Mouse (Mus musculus): Measurements from ENCODE around the gene Mogat1. TPM values are rescaled to one million over a fixed set of nuclear protein-coding genes. Genes with fewer than 3 reads are reported as not detected.
"Not testable (repeated sequence)": the region's sequence is repeated elsewhere in the genome, so short reads cannot be mapped to it uniquely, and the experiment has no call there.

The Mogat1 gene
- polyA plus RNA-seq, 1 experiment from 2014 or later = 0.37 TPM

DNA sequence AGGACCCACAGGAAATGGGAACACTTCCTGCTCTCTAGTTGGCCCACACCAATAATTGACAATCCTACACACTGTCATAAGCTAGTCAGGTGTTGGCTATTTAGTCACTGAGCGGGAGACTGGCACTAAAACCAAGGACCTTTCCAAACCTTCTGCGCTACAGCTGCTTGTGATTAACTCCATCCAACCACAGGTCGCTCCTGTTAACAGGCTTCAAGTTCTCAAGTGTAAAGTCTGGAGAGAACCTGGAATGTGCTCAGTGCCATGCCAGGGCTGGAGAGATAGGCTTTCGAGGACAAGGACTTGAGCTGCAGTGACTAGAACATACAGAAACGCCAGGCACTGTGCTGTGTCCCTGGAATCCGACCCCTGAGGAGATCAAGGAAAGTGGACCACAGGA lies 28.4 kb downstream of the Mogat1 start:
- Histone ChIP-seq H3K4me3 (replicated peaks) (no peak overlapping the region), H3K27ac (no peak overlapping the region), H3K27me3 (replicated peaks) (no peaks in the 10 kb centered on the region), H3K4me2 (no peak overlapping the region), H3K4me1 (no peaks in the 10 kb centered on the region), H3K36me3 (no peaks in the 10 kb centered on the region), H3K9me3 (no peaks in the 10 kb centered on the region), H3K9ac (no peak overlapping the region)
- WGBS = 79% methylated on average over 6 of the region's 6 CpGs
- ATAC-seq (ENCODE audit: insufficient read depth, low FRiP score, low read depth) = no peak

DNA sequence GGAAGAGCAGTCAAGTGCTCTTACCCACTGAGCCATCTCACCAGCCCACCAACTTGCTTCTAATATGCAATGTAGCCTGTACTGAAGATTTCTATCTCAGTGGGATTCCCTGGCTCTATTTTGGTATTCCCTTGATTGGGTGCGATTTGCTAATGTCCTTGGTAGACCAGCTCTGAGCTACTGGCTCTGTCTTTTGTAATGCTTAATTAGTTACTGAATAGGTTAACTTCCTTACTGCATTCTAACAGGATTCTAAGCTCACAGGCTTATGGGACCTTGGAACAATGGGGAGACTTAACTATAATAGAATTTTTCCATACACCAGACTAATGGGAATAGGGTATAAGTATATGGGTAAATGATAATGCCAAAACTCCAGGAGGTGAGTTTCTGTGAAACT lies 32.8 kb downstream of the Mogat1 start:
- ATAC-seq (ENCODE audit: insufficient read depth, low FRiP score, low read depth); H3K36me3 ChIP-seq: not testable (repeated sequence)
- 90% methylated on average over 1 of the region's 1 CpGs for WGBS

DNA sequence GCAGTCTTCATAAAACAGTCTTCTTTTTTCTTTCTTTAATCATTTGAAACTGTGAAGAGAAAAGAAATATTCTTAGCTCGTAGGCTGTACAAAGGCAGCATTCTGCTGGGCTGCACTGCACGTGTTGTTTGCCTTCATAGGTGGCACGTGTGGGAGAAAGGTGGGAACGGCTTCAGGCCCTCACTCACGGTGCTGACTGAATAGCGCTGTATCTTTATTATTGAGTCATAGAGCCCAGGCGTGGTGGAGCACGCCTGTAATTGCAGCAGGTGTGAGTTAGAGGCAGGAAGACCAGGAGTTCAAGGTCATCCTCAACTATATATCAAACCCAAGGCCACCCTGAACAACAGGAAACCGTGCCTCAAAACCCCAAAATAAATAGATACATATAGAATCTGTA lies 35.5 kb downstream of the Mogat1 start:
- Histone ChIP-seq H3K4me3 (replicated peaks) (no peak overlapping the region), H3K4me2 (no peak overlapping the region), H3K9ac (no peak overlapping the region), H3K4me1 (no peaks in the 10 kb centered on the region), H3K9me3 (no peaks in the 10 kb centered on the region), H3K36me3 (no peaks in the 10 kb centered on the region), H3K27me3 (replicated peaks) (no peaks in the 10 kb centered on the region), H3K27ac (no peak overlapping the region)
- ATAC-seq (ENCODE audit: insufficient read depth, low FRiP score, low read depth) = no peak
- WGBS = 67% methylated on average over 9 of the region's 9 CpGs

More for the DNA sequence above, 32.8 kb downstream of the Mogat1 start:
- not testable (repeated sequence) for H3K4me1 ChIP-seq; H3K27ac ChIP-seq; H3K9ac ChIP-seq; H3K4me3 ChIP-seq (replicated peaks); H3K27me3 ChIP-seq (replicated peaks); H3K4me2 ChIP-seq; H3K9me3 ChIP-seq

DNA sequence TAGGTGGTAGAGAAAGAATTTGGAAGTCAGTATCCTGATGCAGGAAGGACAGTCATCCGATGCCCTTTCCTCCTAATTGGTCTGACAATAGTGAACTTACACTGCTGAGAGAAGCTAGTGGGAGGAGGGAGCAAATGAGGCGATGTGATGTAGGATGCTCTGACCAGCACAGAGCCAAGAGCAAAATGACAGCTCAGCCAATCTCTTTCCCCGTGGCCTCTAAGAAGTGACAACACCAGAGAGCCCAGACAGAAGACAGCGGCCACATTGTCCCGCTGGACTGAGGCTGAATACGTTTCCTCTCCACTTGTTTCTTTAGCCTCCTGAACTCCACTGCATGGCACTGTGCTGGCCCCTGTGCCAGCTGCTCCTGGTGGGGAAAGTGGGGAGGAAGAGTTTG lies 38.2 kb downstream of the Mogat1 start:
- no peak overlapping the region for H3K4me2 ChIP-seq
- H3K9ac ChIP-seq = no peak overlapping the region
- H3K9me3 ChIP-seq = no peaks in the 10 kb centered on the region
- H3K27ac ChIP-seq = no peak overlapping the region
- H3K36me3 ChIP-seq = no peaks in the 10 kb centered on the region
- H3K4me1 ChIP-seq = no peaks in the 10 kb centered on the region
- WGBS = 56% methylated on average over 6 of the region's 6 CpGs
- H3K4me3 ChIP-seq (replicated peaks) = no peak overlapping the region
- H3K27me3 ChIP-seq (replicated peaks) = no peaks in the 10 kb centered on the region
- no peak for ATAC-seq (ENCODE audit: insufficient read depth, low FRiP score, low read depth)

DNA sequence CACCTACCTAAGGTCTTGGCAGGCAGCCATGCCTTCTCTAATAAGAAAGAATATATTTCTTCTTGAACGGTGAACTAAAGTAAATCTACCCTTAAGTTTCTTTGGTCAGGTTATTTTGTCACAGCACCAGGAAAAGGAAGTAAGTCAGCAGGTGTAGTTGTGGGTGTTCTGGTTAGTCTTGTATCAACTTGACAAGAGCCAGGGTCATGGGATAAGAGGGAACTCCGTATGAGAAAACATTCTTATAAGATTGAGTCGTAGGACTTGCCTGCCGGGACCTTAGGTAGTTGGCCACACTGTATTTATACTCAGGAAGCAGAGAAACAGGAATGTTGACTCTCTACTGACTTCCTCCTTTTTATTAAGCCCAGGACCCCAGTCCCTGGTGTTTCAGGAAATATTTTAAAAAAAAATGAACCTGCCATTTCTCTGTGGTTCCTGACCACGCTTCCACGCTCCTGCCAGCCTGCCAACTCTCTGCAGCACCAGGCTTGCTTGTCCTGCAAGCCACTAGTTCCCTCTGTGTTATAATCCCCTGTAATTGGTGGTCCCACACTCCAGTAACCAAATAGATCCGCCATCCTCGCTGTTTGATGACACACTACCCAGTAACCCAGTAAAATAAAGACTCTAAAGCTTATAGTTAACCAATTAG lies 43.3 kb downstream of the Mogat1 start:
- no peak for ATAC-seq (ENCODE audit: insufficient read depth, low FRiP score, low read depth)
- no peak overlapping the region for H3K27ac ChIP-seq
- WGBS = 58% methylated on average over 8 of the region's 8 CpGs
- no peaks in the 10 kb centered on the region for H3K9me3 ChIP-seq
- no peaks in the 10 kb centered on the region for H3K36me3 ChIP-seq
- H3K4me3 ChIP-seq (replicated peaks) = no peak overlapping the region
- H3K4me2 ChIP-seq = no peak overlapping the region
- no peaks in the 10 kb centered on the region for H3K4me1 ChIP-seq
- H3K27me3 ChIP-seq (replicated peaks) = no peaks in the 10 kb centered on the region
- no peak overlapping the region for H3K9ac ChIP-seq

DNA sequence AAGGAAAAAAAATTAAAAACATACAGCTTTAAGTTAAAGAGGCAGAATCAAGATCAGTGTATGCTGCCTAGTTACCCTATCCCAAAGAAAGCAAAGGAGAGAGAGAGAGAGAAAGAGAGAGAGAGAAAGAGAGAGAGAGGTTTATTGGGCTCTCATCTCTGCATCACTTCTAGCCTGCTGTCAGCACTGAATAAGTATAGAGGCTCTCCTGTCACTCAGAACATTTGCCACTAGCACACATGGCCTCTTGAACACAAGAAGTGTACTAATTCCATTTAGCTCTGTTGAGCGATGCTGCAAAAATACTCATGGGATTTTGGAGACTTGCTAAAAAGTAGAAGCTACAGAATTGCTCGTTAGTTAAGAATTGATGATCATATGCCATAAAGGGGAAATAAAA lies 56.2 kb downstream of the Mogat1 start:
- Histone ChIP-seq H3K9me3 (no peaks in the 10 kb centered on the region), H3K36me3 (no peaks in the 10 kb centered on the region), H3K9ac (no peak overlapping the region), H3K4me2 (no peak overlapping the region), H3K27ac (no peak overlapping the region), H3K4me3 (replicated peaks) (no peak overlapping the region), H3K4me1 (no peaks in the 10 kb centered on the region), H3K27me3 (replicated peaks) (no peaks in the 10 kb centered on the region)
- no peak for ATAC-seq (ENCODE audit: insufficient read depth, low FRiP score, low read depth)
- 75% methylated on average over 2 of the region's 2 CpGs for WGBS

DNA sequence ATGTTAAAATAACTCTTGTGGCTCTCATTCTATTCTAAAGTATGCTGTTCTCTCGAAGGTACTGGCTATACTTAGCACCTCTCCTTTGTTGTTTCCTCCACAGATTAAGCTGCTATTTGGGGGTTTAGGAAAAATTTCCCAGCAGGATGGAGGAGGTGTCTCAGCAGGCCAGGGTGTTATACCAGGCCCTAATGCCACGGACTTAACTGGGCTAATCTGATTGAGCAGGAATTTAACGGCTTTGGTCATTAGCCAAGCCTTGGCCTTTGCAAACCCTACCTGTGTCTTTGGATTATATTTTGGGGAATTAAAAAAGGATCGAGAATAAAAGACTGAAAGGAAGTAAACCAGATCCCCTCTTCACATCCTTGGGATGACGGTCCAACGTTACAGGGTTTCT lies 56.6 kb downstream of the Mogat1 start:
- WGBS = 35% methylated on average over 6 of the region's 6 CpGs
- Histone ChIP-seq H3K27me3 (replicated peaks) (no peaks in the 10 kb centered on the region), H3K36me3 (no peaks in the 10 kb centered on the region), H3K9ac (no peak overlapping the region), H3K9me3 (no peaks in the 10 kb centered on the region), H3K4me1 (no peaks in the 10 kb centered on the region), H3K4me2 (no peak overlapping the region), H3K4me3 (replicated peaks) (no peak overlapping the region), H3K27ac (no peak overlapping the region)
- no peak for ATAC-seq (ENCODE audit: insufficient read depth, low FRiP score, low read depth)

DNA sequence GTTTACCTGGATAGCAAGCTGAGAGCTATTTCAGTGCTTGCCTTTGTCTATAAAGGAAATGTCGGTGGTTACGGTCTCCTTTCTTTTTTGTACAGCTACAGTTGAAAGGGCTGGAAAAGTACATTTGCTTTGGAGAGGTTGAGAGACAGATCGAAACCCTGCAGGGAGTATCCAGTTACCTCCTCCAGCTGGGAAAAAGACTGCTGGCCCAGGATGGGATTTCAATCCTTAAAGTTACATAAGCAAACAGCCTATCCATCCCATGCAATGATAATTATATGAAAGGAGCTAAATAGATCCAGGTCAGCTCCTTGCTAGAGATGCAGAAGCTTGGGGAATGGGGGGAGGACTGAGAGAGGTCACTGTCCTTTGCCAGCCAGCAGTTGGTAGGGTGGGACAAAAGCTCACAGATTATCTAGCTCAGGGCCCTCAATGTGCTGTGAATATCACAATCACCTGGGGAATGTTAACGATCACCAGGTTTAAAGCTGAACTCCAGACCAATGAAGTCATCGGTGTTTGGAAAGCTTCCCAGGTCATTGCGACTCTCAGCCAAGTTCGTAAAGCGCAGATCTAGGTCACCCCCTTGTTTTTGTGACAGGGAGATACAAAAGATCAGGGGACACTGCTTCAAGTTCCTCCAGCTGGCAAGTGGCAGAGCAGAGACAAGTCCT lies 57.2 kb downstream of the Mogat1 start:
- no peaks in the 10 kb centered on the region for H3K36me3 ChIP-seq
- no peaks in the 10 kb centered on the region for H3K4me1 ChIP-seq
- no peaks in the 10 kb centered on the region for H3K27me3 ChIP-seq (replicated peaks)
- WGBS = 40% methylated on average over 8 of the region's 8 CpGs
- no peak overlapping the region for H3K4me2 ChIP-seq
- ATAC-seq (ENCODE audit: insufficient read depth, low FRiP score, low read depth) = no peak
- H3K9ac ChIP-seq = no peak overlapping the region
- no peak overlapping the region for H3K4me3 ChIP-seq (replicated peaks)
- no peak overlapping the region for H3K27ac ChIP-seq
- H3K9me3 ChIP-seq = no peaks in the 10 kb centered on the region

DNA sequence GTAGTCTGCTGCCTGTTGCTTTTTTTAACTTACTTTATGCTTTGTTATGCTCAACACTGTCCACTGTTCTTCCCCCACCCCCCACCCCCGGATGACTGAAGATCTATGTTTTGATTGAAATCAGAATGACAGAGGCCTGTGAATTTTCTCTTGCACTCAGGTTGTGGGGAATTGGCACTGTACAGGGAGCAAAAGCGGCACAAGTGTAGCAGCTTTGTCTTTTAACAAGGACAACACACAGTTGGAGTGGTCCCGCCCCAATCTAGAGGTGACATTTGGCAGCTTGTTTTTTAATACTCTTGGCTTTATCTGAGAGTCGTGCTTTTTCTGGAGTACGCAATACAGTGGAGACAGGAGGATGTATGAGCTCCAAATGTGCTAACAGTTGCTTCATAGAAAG lies 58.8 kb downstream of the Mogat1 start:
- Histone ChIP-seq H3K4me2 (no peak overlapping the region), H3K9ac (no peak overlapping the region), H3K9me3 (no peaks in the 10 kb centered on the region), H3K27me3 (replicated peaks) (no peaks in the 10 kb centered on the region), H3K27ac (no peak overlapping the region), H3K36me3 (no peaks in the 10 kb centered on the region), H3K4me1 (no peaks in the 10 kb centered on the region), H3K4me3 (replicated peaks) (no peak overlapping the region)
- ATAC-seq (ENCODE audit: insufficient read depth, low FRiP score, low read depth) = no peak
- 72% methylated on average over 5 of the region's 5 CpGs for WGBS

DNA sequence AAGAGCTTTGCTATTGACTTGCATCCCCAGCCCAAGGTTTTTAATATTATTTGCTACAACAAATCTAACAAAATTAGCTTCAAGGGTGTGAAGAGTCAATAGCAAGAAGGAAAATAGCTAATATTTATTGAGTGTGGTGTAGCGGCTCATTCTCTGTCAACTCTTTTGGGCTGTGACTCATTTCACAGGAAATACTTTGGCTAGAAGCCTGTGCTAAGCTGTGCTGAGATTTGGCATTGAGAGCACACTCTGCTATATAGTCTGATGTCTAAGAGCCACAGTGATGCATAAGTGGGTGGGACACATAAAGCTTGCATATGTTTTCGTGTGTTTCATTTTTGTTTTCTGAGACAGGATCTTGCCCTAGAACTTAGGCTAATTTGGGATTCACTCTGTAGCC lies 74.3 kb downstream of the Mogat1 start:
- Histone ChIP-seq H3K9me3 (no peaks in the 10 kb centered on the region), H3K36me3 (no peaks in the 10 kb centered on the region), H3K9ac (no peak overlapping the region), H3K4me2 (no peak overlapping the region), H3K27me3 (replicated peaks) (no peaks in the 10 kb centered on the region), H3K27ac (no peak overlapping the region), H3K4me3 (replicated peaks) (no peak overlapping the region), H3K4me1 (no peaks in the 10 kb centered on the region)
- ATAC-seq (ENCODE audit: insufficient read depth, low FRiP score, low read depth) = no peak
- 57% methylated on average over 2 of the region's 2 CpGs for WGBS

DNA sequence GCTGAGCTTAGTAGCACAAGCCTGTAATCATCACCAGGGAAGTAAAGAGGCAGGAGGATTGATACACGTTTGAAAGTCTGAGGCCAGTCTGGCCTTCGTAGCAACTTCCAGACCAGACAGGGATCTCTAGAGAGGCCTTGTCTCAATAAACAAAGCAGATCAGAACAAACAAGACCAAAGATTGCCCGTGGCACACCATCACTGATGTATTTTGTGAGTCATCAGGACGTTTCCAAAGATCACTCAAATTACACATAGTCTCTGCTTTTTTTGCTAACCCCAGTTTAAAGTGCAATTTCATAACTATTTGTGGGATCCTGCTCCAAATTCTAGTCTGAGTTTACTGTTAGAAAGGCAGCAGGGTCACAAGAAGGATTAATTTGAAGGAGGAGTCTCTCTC lies 76.2 kb downstream of the Mogat1 start:
- Histone ChIP-seq H3K4me2 (no peak overlapping the region), H3K4me1 (no peaks in the 10 kb centered on the region), H3K27ac (no peak overlapping the region), H3K9ac (no peak overlapping the region), H3K4me3 (replicated peaks) (no peak overlapping the region), H3K27me3 (replicated peaks) (no peaks in the 10 kb centered on the region), H3K36me3 (no peaks in the 10 kb centered on the region), H3K9me3 (no peaks in the 10 kb centered on the region)
- WGBS = 21% methylated on average over 4 of the region's 4 CpGs
- no peak for ATAC-seq (ENCODE audit: insufficient read depth, low FRiP score, low read depth)
